Mouse (Mus musculus) hindbrain, postnatal 0 days (tissue): Measurements from ENCODE around the gene Rad23b. TPM values are rescaled to one million over a fixed set of nuclear protein-coding genes. Genes with fewer than 3 reads are reported as not detected.

Experiments used
- ATAC-seq: fragments of 200-750 bp; cut with Nextera tagmentation; 2 replicates; pipeline ENCODE4 v1.8.0; 2017; ENCODE audit warnings: mild to moderate bottlenecking, moderate TSS enrichment, moderate library complexity
- DNase-seq: peaks from one replicate; pipeline ENCODE4 v3.0.0-alpha.2; 2015; ENCODE audit warnings: low spot score
- H3K27ac ChIP-seq: fragments of 300-500 bp; sonication (generic); 2 replicates; pipeline ENCODE4 v1.5.1; 2014; ENCODE audit warnings: mild to moderate bottlenecking
- H3K27me3 ChIP-seq: fragments of 300-500 bp; sonication (generic); 2 replicates; pipeline ENCODE4 v1.6.1; 2014; ENCODE audit warnings: low read length, mixed read lengths; ENCODE audit not compliant: insufficient read depth
- H3K36me3 ChIP-seq: fragments of 300-500 bp; sonication (generic); 2 replicates; pipeline ENCODE4 v1.6.1; 2014; ENCODE audit warnings: low read length, mixed read lengths; ENCODE audit not compliant: insufficient read depth
- H3K4me1 ChIP-seq: fragments of 300-500 bp; sonication (generic); 2 replicates; pipeline ENCODE4 v1.6.1; 2014; ENCODE audit warnings: antibody characterized with exemption, low read length, mixed read lengths; ENCODE audit not compliant: insufficient read depth
- H3K4me2 ChIP-seq: fragments of 300-500 bp; sonication (generic); 2 replicates; pipeline ENCODE4 v1.6.1; 2014; ENCODE audit warnings: low read depth, mild to moderate bottlenecking, low read length, moderate library complexity, mixed read lengths
- H3K4me3 ChIP-seq: fragments of 300-500 bp; sonication (generic); 2 replicates; pipeline ENCODE4 v1.5.1; 2014; ENCODE audit warnings: low read length
- H3K9ac ChIP-seq: fragments of 300-500 bp; sonication (generic); replicated peaks from 2 replicates; pipeline ENCODE4 v1.6.1; 2014; ENCODE audit warnings: mild to moderate bottlenecking, low read length, moderate library complexity, mixed read lengths
- H3K9me3 ChIP-seq: fragments of 300-500 bp; sonication (generic); 2 replicates; pipeline ENCODE4 v1.6.1; 2016; ENCODE audit warnings: low read length, mixed read lengths
- CTCF ChIP-seq: IDR thresholded peaks from 2 replicates; pipeline ENCODE4 v1.5.1; 2016; ENCODE audit warnings: antibody characterized with exemption, control low read depth, low read depth
- WGBS: fragments of 180-500 bp; shearing (Covaris S2); extraction: QIAGEN DNeasy Blood & Tissue Kit; methylation state at CpG from one replicate; pipeline ENCODE4 v1.1.7; 2014; 5-methylcytosine and 5-hydroxymethylcytosine counted together
- polyA plus RNA-seq: library from polyadenylated mRNA; unstranded; fragments of >200 nt; fragmentation: Nextera tagmentation; extraction: Ambion mirVana; gene quantifications from 2 replicates; pipeline ENCODE4 v1.2.1, GENCODE M21; 2015
- total RNA-seq: library from RNA; depleted of rRNA; stranded (reverse); fragments of >200 nt; gene quantifications from 2 replicates; pipeline ENCODE4 v1.2.3, GENCODE M21; 2014

The Rad23b gene
- total and polyA plus RNA-seq, 2 experiments from 2014 or later = 97.4 to 307 TPM

DNA sequence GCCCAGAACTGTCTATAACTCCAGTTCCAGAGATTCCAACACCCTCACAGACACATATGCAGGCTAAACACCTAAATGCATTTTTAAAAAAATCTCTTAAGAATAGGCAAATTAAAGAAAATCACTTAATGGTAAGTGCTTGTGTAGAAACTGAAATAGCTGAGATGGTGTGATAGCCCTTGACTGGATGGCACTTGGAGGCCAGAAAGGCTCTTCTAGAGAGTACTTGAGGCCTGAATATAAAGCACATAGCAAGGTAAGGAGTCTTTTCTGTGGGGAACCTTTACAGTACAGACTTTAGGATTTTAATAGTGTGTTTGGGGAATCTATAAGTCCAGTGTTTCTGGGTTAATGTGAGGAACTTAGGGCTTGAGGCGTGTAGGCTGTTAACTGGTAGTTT is 4.2 kb downstream of the Rad23b start:
- TF ChIP-seq CTCF = no peak
- H3K27ac ChIP-seq = no peak overlapping the region
- DNase-seq = no peak
- H3K4me1 ChIP-seq = peaks cover 5% of the 10 kb centered on the region; the same call in 1 of the 2 replicates
- no peaks in the 10 kb centered on the region for H3K27me3 ChIP-seq
- no peaks in the 10 kb centered on the region for H3K36me3 ChIP-seq
- ATAC-seq = no peak
- no peak overlapping the region for H3K4me2 ChIP-seq
- WGBS = 94% methylated on average over 1 of the region's 1 CpGs
- H3K9ac ChIP-seq = no peak overlapping the region
- no peak overlapping the region for H3K4me3 ChIP-seq
- H3K9me3 ChIP-seq = no peaks in the 10 kb centered on the region

DNA sequence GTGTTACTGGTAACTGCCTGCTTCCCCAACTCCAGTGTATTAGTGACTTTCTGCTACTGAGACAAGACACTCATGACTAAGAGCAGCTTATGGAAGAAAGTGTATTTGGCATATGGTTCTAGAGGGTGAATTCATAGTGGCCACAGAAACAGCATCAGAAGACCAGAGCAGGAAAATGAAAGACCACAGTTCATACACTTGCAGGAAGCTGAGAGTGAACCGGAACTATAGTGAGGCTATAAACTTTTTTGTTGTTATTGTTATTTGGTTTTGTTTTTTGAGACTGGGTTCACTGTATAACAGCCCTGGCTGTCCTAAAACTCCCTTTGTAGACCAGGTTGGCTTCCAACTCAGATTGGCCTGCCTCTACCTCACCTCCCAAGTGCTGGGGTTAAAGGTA is 6.0 kb downstream of the Rad23b start:
- H3K4me2 ChIP-seq = no peak overlapping the region
- H3K9ac ChIP-seq = no peak overlapping the region
- H3K36me3 ChIP-seq = no peaks in the 10 kb centered on the region
- no peak overlapping the region for H3K27ac ChIP-seq
- no peaks in the 10 kb centered on the region for H3K9me3 ChIP-seq
- H3K27me3 ChIP-seq = no peaks in the 10 kb centered on the region
- ATAC-seq (no peak), DNase-seq (no peak)
- TF ChIP-seq CTCF = no peak
- H3K4me3 ChIP-seq = no peak overlapping the region
- 92% methylated on average over 1 of the region's 1 CpGs for whole genome bisulfite sequencing
- peaks cover 5% of the 10 kb centered on the region; the same call in 1 of the 2 replicates for H3K4me1 ChIP-seq

DNA sequence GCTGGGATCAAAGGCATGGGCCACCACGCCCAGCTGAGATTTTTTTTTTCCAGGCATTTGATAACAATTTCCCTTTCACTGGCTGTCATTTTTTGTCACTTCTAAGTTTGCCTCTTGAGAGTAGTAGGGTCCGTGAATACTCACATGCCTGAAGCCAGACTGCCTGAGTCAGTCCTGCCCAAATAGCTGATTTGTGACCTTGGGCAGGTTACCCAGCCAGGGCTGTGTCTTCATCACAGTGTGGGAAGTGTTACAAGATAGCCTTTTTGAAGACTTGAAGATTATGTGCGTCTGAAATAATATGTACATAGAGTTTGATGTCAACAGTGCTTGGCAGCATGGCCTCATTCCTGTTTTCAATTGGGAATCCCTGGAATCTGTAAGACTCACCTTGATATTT is 6.9 kb downstream of the Rad23b start:
- Histone ChIP-seq H3K27ac (no peak overlapping the region), H3K9ac (no peak overlapping the region), H3K4me1 (peaks cover 3% of the 10 kb centered on the region; the same call in 1 of the 2 replicates), H3K36me3 (no peaks in the 10 kb centered on the region), H3K4me2 (no peak overlapping the region), H3K9me3 (no peaks in the 10 kb centered on the region), H3K4me3 (no peak overlapping the region), H3K27me3 (no peaks in the 10 kb centered on the region)
- no peak for DNase-seq
- WGBS = 89% methylated on average over 3 of the region's 3 CpGs
- TF ChIP-seq CTCF = no peak
- ATAC-seq = no peak

DNA sequence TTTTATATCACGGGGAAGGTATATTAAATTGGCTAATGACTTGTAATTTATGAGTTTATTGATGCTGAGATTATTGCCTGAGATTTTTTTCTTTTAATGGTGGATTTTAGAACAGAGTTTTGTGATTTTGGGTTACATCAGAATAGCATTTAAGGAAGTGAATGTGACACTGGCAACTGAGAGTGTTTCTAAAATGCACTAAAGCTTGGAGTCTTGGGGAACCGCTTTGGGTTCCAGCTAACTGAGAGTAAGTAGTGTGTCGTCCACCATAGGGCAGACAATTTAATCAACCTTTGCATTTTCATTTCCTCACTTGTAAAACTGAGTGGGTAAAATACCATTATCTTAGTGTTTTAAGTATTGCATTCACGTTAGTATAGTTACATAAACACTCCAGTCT is 14.0 kb downstream of the Rad23b start:
- Histone ChIP-seq H3K4me3 (no peak overlapping the region), H3K9me3 (no peaks in the 10 kb centered on the region), H3K36me3 (no peaks in the 10 kb centered on the region), H3K9ac (no peak overlapping the region), H3K27me3 (no peaks in the 10 kb centered on the region), H3K4me1 (no peaks in the 10 kb centered on the region), H3K27ac (no peak overlapping the region), H3K4me2 (no peak overlapping the region)
- ATAC-seq (no peak), DNase-seq (no peak)
- 98% methylated on average over 4 of the region's 4 CpGs for WGBS
- no peak for TF ChIP-seq CTCF

DNA sequence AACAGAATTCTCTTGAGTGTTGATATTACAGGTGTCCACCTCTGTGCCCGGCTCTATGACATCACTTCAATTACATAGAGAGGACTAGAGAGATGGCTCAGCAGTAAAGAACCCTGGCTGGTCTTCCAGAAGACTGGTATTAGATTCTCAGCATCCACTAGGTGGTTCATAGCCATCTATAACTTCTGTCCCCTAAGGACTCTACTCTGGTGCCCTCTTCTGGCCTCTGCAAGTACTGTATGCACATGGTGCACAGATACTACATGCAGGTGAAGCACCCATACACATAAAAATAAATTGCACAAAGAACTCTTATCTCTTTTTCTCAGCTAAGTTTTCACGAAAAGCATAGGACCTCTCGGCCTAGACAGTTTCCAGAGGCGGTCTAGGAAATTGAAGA is 14.5 kb downstream of the Rad23b start:
- H3K4me1 ChIP-seq = no peaks in the 10 kb centered on the region
- H3K4me3 ChIP-seq = no peak overlapping the region
- no peak overlapping the region for H3K4me2 ChIP-seq
- H3K36me3 ChIP-seq = no peaks in the 10 kb centered on the region
- no peak overlapping the region for H3K27ac ChIP-seq
- no peak for ATAC-seq
- TF ChIP-seq CTCF = peak; percentile 47
- H3K9me3 ChIP-seq = no peaks in the 10 kb centered on the region
- H3K9ac ChIP-seq = no peak overlapping the region
- H3K27me3 ChIP-seq = no peaks in the 10 kb centered on the region
- DNase-seq = peak; percentile 8
- WGBS = 92% methylated on average over 4 of the region's 4 CpGs

GRCm38 (mm10) chr4:55366014-55366413 is 16.2 kb downstream of the Rad23b start:
- H3K27me3 ChIP-seq = no peaks in the 10 kb centered on the region
- H3K36me3 ChIP-seq = no peaks in the 10 kb centered on the region
- ATAC-seq (no peak), DNase-seq (no peak)
- 45% methylated on average over 1 of the region's 1 CpGs for WGBS
- no peak for TF ChIP-seq CTCF
- no peaks in the 10 kb centered on the region for H3K4me1 ChIP-seq
- H3K4me2 ChIP-seq = no peak overlapping the region
- H3K4me3 ChIP-seq = no peak overlapping the region
- H3K9ac ChIP-seq = no peak overlapping the region
- H3K9me3 ChIP-seq = no peaks in the 10 kb centered on the region
- no peak overlapping the region for H3K27ac ChIP-seq

GRCm38 (mm10) chr4:55370127-55370526 is 20.3 kb downstream of the Rad23b start:
- ATAC-seq = no peak
- 94% methylated on average over 3 of the region's 3 CpGs for WGBS

More at GRCm38 (mm10) chr4:55370127-55370526, 20.3 kb downstream of the Rad23b start:
- H3K4me2 ChIP-seq = no peak overlapping the region
- H3K4me1 ChIP-seq = no peaks in the 10 kb centered on the region
- H3K27ac ChIP-seq = no peak overlapping the region
- H3K9me3 ChIP-seq = no peaks in the 10 kb centered on the region
- DNase-seq = no peak
- H3K9ac ChIP-seq = no peak overlapping the region
- peaks cover 5% of the 10 kb centered on the region; the same call in 1 of the 2 replicates for H3K36me3 ChIP-seq
- no peak for TF ChIP-seq CTCF
- no peak overlapping the region for H3K4me3 ChIP-seq
- H3K27me3 ChIP-seq = no peaks in the 10 kb centered on the region
